Mouse (Mus musculus) heart, postnatal 0 days (tissue): Measurements from ENCODE around the gene Cdc27.

Source experiments
- CTCF ChIP-seq: IDR thresholded peaks from 2 replicates; pipeline ENCODE4 v1.5.1; 2016; ENCODE audit warnings: antibody characterized with exemption, control low read depth, low read depth
- EP300 ChIP-seq: IDR thresholded peaks from 2 replicates; pipeline ENCODE4 v1.6.1; 2016; ENCODE audit warnings: antibody characterized with exemption, low read depth

GRCm38 (mm10) chr11:104547502-104547901 lies 2.9 kb downstream of the Cdc27 start:
- TF ChIP-seq CTCF (no peak), EP300 (no peak)
